Mouse (Mus musculus) forebrain, embryonic 10.5 days (tissue): ENCODE data around the gene Eif4e1b. TPM values are rescaled to one million over a fixed set of nuclear protein-coding genes. Genes with fewer than 3 reads are reported as not detected.
A peak's percentile ranks its signal among the peaks of the same experiment; 100 is the strongest.

Source experiments
- DNase-seq: peaks from one replicate; pipeline ENCODE4 v3.0.0-alpha.2; 2017; ENCODE audit warnings: low spot score; ENCODE audit errors: extremely low spot score
- H3K27ac ChIP-seq: fragments of 300-500 bp; sonication (generic); 2 replicates; pipeline ENCODE4 v1.5.1; 2016; ENCODE audit warnings: mild to moderate bottlenecking
- H3K27me3 ChIP-seq: fragments of 300-500 bp; sonication (generic); 2 replicates; pipeline ENCODE4 v1.6.1; 2016; ENCODE audit warnings: mild to moderate bottlenecking; ENCODE audit not compliant: poor library complexity, severe bottlenecking
- H3K36me3 ChIP-seq: fragments of 300-500 bp; sonication (generic); replicated peaks from 2 replicates; pipeline ENCODE4 v1.6.1; 2016; ENCODE audit warnings: mild to moderate bottlenecking, moderate library complexity
- H3K4me1 ChIP-seq: fragments of 300-500 bp; sonication (generic); 2 replicates; pipeline ENCODE4 v1.6.1; 2016
- H3K4me3 ChIP-seq: fragments of 300-500 bp; sonication (generic); 2 replicates; pipeline ENCODE4 v1.5.1; 2016; ENCODE audit warnings: mild to moderate bottlenecking, moderate library complexity
- H3K9me3 ChIP-seq: fragments of 300-500 bp; sonication (generic); 2 replicates; pipeline ENCODE4 v1.6.1; 2016; ENCODE audit warnings: mild to moderate bottlenecking, moderate library complexity
- WGBS: fragments of 180-500 bp; shearing (Covaris S2); methylation state at CpG from one replicate; pipeline ENCODE4 v1.1.7; 2016; 5-methylcytosine and 5-hydroxymethylcytosine counted together
- polyA plus RNA-seq: library from polyadenylated mRNA; unstranded; fragments of >200 nt; fragmentation: Nextera tagmentation; extraction: Ambion mirVana; gene quantifications from 2 replicates; pipeline ENCODE4 v1.2.1, GENCODE M21; 2016

The Eif4e1b gene
- polyA plus RNA-seq, 1 experiment from 2014 or later = not detected

- DNase-seq = no peak
- H3K4me3 ChIP-seq = no peak overlapping the region
- H3K27me3 ChIP-seq = peaks cover 82% of the 10 kb centered on the region
- WGBS = 52% methylated on average over 12 of the region's 12 CpGs
- no peaks in the 10 kb centered on the region for H3K36me3 ChIP-seq
- no peak overlapping the region for H3K27ac ChIP-seq
- no peaks in the 10 kb centered on the region for H3K9me3 ChIP-seq
- peaks cover 42% of the 10 kb centered on the region for H3K4me1 ChIP-seq
Measured at GRCm38 (mm10) chr13:54754169-54755080, 29.4 kb upstream of the Eif4e1b start.

GRCm38 (mm10) chr13:54755201-54755830 lies 28.5 kb upstream of the Eif4e1b start:
- H3K27me3 ChIP-seq = peaks cover 82% of the 10 kb centered on the region
- no peaks in the 10 kb centered on the region for H3K9me3 ChIP-seq
- no peaks in the 10 kb centered on the region for H3K36me3 ChIP-seq
- no peak overlapping the region for H3K4me3 ChIP-seq
- DNase-seq = no peak
- H3K27ac ChIP-seq = no peak overlapping the region
- H3K4me1 ChIP-seq = peaks cover 44% of the 10 kb centered on the region
- WGBS = 28% methylated on average over 9 of the region's 9 CpGs

GRCm38 (mm10) chr13:54756156-54756712 lies 27.6 kb upstream of the Eif4e1b start:
- no peak overlapping the region for H3K27ac ChIP-seq
- H3K27me3 ChIP-seq = peaks cover 82% of the 10 kb centered on the region
- H3K4me1 ChIP-seq = peaks cover 49% of the 10 kb centered on the region
- no peaks in the 10 kb centered on the region for H3K36me3 ChIP-seq
- DNase-seq = no peak
- H3K9me3 ChIP-seq = no peaks in the 10 kb centered on the region
- H3K4me3 ChIP-seq = no peak overlapping the region
- 86% methylated on average over 8 of the region's 8 CpGs for WGBS

GRCm38 (mm10) chr13:54757093-54757830 lies 26.5 kb upstream of the Eif4e1b start:
- peak overlapping the region; percentile 56 for H3K4me3 ChIP-seq

GRCm38 (mm10) chr13:54758045-54758755 lies 25.6 kb upstream of the Eif4e1b start:
- under 1% methylated on average over 43 of the region's 43 CpGs for WGBS
- peak overlapping the region; percentile 77 for H3K27ac ChIP-seq
- no peaks in the 10 kb centered on the region for H3K36me3 ChIP-seq
- H3K9me3 ChIP-seq = no peaks in the 10 kb centered on the region
- H3K4me1 ChIP-seq = peaks cover 49% of the 10 kb centered on the region
- peak; percentile 92 for DNase-seq
- H3K4me3 ChIP-seq = peak overlapping the region; percentile 56
- peaks cover 82% of the 10 kb centered on the region for H3K27me3 ChIP-seq

More at GRCm38 (mm10) chr13:54757093-54757830, 26.5 kb upstream of the Eif4e1b start:
- 46% methylated on average over 10 of the region's 10 CpGs for WGBS
- peaks cover 49% of the 10 kb centered on the region for H3K4me1 ChIP-seq
- H3K9me3 ChIP-seq = no peaks in the 10 kb centered on the region
- peaks cover 82% of the 10 kb centered on the region for H3K27me3 ChIP-seq
- no peak for DNase-seq
- H3K27ac ChIP-seq = no peak overlapping the region
- H3K36me3 ChIP-seq = no peaks in the 10 kb centered on the region

- Histone ChIP-seq H3K4me3 (peak overlapping the region; percentile 56), H3K36me3 (no peaks in the 10 kb centered on the region), H3K27ac (peak overlapping the region; percentile 57), H3K4me1 (peaks cover 49% of the 10 kb centered on the region), H3K27me3 (peaks cover 83% of the 10 kb centered on the region), H3K9me3 (no peaks in the 10 kb centered on the region)
- under 1% methylated on average over 29 of the region's 29 CpGs for WGBS
- no peak for DNase-seq
Measured at GRCm38 (mm10) chr13:54758756-54759470, 24.9 kb upstream of the Eif4e1b start.

GRCm38 (mm10) chr13:54759496-54759895 lies 24.3 kb upstream of the Eif4e1b start:
- Histone ChIP-seq H3K4me1 (peaks cover 47% of the 10 kb centered on the region), H3K36me3 (no peaks in the 10 kb centered on the region), H3K4me3 (peak overlapping the region; percentile 56), H3K9me3 (no peaks in the 10 kb centered on the region), H3K27me3 (peaks cover 84% of the 10 kb centered on the region), H3K27ac (peak overlapping the region; percentile 57; the same call in 1 of the 2 replicates)
- WGBS = 9% methylated on average over 7 of the region's 7 CpGs
- no peak for DNase-seq

- DNase-seq = no peak
- peaks cover 53% of the 10 kb centered on the region for H3K4me1 ChIP-seq
- WGBS = 65% methylated on average over 8 of the region's 8 CpGs
- H3K9me3 ChIP-seq = no peaks in the 10 kb centered on the region
- no peak overlapping the region for H3K4me3 ChIP-seq
- peaks cover 86% of the 10 kb centered on the region for H3K27me3 ChIP-seq
- no peaks in the 10 kb centered on the region for H3K36me3 ChIP-seq
- H3K27ac ChIP-seq = 0 out of 2 replicates have a peak overlapping the region, but pooled peaks have one; percentile 15
Measured at GRCm38 (mm10) chr13:54760164-54760795, 23.5 kb upstream of the Eif4e1b start.

GRCm38 (mm10) chr13:54760906-54761305 lies 22.9 kb upstream of the Eif4e1b start:
- peaks cover 55% of the 10 kb centered on the region for H3K4me1 ChIP-seq
- H3K27ac ChIP-seq = no peak overlapping the region
- WGBS = 82% methylated on average over 7 of the region's 7 CpGs
- DNase-seq = no peak
- H3K4me3 ChIP-seq = no peak overlapping the region
- peaks cover 86% of the 10 kb centered on the region for H3K27me3 ChIP-seq
- no peaks in the 10 kb centered on the region for H3K36me3 ChIP-seq
- H3K9me3 ChIP-seq = no peaks in the 10 kb centered on the region

GRCm38 (mm10) chr13:54765281-54766191 lies 18.3 kb upstream of the Eif4e1b start:
- peaks cover 29% of the 10 kb centered on the region for H3K4me1 ChIP-seq
- no peak for DNase-seq
- WGBS = 5% methylated on average over 44 of the region's 44 CpGs

More at GRCm38 (mm10) chr13:54765281-54766191, 18.3 kb upstream of the Eif4e1b start:
- H3K4me3 ChIP-seq = peak overlapping the region; percentile 56
- peak overlapping the region; percentile 35; the same call in 1 of the 2 replicates for H3K27ac ChIP-seq
- H3K9me3 ChIP-seq = no peaks in the 10 kb centered on the region
- no peaks in the 10 kb centered on the region for H3K36me3 ChIP-seq
- peaks cover 73% of the 10 kb centered on the region for H3K27me3 ChIP-seq
